Mouse (Mus musculus): ENCODE data around the gene Gm44.
"Not testable (repeated sequence)": the region's sequence is repeated elsewhere in the genome, so short reads cannot be mapped to it uniquely, and the experiment has no call there.

The Gm44 gene

GRCm38 (mm10) chrX:90891842-90892241 lies at the start of gene Gm44:
TSS of gene Gm44 (plus strand) at chrX:90892142.
- DNase-seq = no peak

GRCm38 (mm10) chrX:90927989-90928388 lies 36.0 kb downstream of the Gm44 start:
- DNase-seq = no peak

GRCm38 (mm10) chrX:90938211-90938610 lies 46.3 kb downstream of the Gm44 start:
- not testable (repeated sequence) for DNase-seq
